Mouse (Mus musculus) ES-CJ7 (cell line): Measurements from ENCODE around the gene Ceacam3.
"Not testable (repeated sequence)": the region's sequence is repeated elsewhere in the genome, so short reads cannot be mapped to it uniquely, and the experiment has no call there.

Experiments used
- DNase-seq: peaks from one replicate; pipeline ENCODE4 v3.0.0; 2011; ENCODE audit warnings: low read depth, low spot score

Ceacam3 gene

DNA sequence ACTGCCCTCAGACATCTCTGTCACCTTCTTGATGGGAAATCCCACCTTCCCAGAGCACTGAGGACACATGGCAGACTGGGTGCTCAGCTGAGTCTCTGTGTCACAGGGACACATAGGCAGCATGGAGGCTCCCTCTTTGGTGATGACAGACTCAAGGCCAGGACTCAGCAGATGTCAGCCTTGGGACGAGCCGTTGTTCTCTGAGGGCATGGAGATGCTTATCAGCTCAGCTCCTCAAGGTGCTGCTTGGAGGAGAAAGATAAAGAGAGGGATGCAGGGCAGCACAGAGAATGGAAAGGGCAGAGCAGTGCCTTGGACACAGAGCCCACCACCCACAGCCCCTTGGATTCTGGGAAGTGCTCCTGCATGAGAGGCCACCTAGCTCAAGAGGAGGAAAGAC, at the start of gene Ceacam3:
Gene Ceacam3 (plus strand): TSS at position 352 of the 400 bp plus-strand sequence.
- DNase-seq = no peak

DNA sequence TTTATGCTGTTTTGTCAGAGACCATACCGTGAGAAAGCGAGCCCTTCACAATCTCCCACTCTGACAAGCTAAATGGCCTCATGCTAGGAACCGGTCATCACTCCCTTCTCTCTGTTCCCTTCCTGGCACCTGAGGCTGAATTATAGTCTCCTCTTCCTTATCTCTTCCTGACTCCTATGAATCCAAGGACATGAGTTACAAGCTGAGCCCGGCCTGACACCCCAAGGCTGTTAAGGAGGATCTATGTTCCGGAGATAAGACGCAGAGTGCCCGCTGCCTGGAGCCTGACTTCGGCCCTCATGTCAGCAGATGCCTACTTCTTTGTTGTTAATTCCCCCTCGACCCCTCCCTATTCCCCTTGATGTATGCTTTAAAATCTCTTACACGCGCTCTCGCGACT, 48.5 kb upstream of the Ceacam3 start:
- DNase-seq = not testable (repeated sequence)

DNA sequence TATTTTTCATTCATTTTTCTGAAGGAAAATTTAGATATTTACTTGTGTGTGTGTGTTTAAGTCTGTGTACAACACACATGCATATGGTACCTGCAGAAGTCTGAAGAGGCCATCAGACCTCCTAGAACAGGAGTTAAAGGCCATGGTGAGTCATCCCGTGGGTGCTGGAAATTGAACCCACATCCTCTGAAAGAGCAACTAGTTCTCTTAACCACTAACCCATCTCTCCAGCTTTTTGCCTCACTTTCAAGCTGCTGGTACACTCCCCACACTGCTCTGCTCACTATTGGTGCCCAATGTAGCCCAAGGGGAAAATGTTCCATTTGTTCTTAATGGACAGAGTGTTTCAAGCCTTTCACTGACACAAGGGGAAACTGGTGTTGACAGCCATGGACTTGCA, 14.8 kb upstream of the Ceacam3 start:
- DNase-seq = no peak

DNA sequence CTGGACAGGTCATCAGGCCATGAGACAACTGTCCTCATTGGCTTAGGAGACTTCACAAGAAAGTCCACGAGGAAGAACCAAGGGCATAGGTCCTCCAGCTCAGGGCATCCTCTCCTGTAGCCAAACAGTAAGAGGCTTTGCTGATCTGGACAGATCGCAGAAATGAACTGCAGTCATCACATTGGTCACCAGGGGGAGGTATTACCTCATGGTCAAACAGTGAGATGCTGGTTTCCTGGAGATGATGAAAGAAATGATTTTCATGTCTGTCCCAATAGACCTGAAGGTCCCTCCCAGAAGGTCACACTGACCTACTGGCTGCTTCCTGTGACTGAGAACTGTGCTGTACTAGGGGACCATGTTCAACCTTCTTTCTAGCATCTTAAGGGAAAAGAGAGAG, 5.6 kb downstream of the Ceacam3 start:
- peak; percentile 67 for DNase-seq

DNA sequence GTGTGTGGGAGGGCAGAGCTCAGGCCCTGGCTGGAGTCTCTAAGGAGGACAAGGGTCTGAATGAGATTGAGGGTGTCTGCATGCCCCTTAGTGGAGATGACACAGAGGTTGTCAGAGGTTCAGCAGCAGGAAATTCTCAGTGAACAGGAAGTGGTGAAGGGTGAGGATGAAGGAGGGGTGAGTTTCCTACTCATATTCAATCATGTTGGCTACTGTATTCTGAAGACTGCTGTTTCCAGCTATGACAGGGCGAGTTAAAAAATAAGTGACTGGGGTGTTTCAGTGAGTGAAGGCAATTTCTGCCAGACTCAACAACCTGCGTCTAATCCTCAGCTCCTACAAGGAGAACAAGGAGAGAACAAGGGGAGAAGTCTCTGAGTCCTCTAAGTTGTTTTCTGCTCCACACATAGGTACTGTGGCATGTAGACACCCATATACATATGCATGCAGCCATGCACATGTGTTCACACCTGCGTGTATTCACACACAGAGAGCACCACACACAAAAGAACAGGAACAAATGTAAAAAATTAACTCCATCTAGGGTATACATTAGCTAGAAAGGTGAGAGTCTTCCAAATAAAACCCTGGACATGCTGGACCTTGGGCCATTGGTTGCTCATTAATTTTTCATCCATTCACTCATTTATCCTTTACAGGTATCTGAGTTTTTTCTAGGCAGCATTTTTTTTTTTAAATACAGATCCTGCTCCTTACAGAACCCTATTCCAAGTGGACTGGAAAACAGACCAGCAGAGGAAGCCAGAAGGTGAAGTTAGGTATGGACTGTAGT, 7.0 kb downstream of the Ceacam3 start:
- DNase-seq = peak; percentile 1

DNA sequence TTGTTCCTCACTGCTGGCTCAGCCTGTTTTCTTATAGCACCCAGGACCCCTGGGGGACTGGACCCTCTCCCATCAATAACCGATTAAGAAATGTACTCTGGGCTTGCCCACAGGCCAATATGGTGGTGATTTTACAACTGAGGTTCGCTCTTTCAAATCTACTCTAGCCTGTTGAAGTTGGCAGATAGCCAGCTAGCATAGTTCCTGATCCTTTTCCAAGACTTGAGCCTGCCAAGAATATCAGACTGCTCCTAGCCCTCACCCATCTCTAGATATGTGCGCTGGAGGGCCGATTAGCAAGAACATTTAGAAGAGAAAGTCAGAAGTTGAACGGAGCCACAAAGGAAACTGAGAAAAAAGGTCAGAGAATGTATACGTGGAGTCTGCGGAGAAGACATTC, 8.9 kb downstream of the Ceacam3 start:
- DNase-seq = no peak

DNA sequence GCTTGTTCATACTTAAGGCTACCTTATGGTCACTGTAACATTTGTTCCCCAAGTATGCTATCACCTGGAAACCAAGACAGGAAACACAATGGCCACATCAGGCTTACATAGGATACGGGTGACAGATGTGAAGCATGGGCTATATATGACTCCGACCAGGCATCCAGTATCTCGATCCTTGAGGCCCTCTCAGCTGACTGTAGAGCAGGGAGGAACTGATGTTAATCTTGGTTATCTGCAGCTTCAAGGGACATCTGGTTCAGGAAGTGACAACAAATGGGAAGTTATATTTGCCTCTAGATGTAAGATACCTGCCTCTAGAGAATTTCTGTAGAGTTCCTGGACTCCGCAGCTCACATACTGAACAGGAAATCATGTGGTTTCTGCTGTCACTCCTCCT, 21.7 kb downstream of the Ceacam3 start:
- no peak for DNase-seq

DNA sequence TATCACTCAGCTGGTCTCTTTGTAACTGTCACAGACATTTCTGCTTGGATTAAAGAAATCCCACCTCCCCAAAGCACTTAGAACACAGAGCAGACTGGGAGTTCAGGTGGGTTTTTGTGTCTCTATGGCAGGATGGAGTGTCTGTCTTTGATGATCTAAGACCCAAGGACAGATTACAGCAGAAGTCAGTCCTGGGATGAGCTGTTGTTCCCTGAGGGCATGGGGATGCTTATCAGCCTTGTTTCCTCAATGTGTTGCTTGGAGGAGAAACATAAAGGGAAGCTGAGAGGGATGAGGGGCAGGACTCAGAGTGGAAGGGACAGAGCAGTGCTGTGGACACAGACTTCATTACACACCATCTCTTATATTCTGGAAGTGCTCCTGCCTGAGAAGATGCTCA, 53.1 kb downstream of the Ceacam3 start, which contains the start of gene Psg29:
Gene Psg29 (plus strand): TSS at position 301 of the 400 bp plus-strand sequence.
- no peak for DNase-seq

DNA sequence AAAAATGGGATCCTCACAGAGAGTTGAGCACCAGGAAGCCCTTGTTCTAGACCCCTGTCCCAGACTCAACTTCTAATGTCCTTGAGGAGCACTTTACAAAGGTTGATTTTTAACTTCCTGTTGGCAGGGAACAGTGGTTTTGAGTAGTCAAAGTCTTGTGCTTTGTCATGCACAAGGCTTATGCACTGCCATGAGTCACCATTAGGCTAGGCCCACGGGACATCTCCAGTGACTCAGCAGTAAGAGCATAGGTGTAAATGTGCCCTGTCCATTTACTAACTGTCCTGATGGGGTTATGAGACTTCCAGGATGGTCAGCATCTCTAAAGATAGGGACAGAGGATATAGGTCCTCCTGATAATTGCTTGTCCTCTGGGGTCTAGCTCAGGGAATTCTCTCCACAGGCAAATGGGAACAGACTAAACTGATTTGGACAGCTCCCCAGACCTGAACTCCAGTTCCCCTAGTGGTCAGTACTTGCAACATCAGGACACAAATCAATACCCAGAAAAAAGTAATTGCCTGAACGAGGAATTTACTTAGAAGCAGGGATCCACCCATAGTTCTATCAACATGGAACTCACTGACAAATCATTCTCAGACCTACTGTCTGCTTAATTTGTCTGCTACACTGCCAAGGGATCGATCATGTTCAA, 55.6 kb downstream of the Ceacam3 start:
- DNase-seq = peak; percentile 62
